Mouse (Mus musculus) G1E-ER4 (cell line): Measurements from ENCODE around the gene Art3. TPM values are rescaled to one million over a fixed set of nuclear protein-coding genes. Genes with fewer than 3 reads are reported as not detected.

Experiments
- GATA1 ChIP-seq: IDR thresholded peaks from one replicate; pipeline ENCODE4 v1.8.0; 2012; ENCODE audit warnings: low read length, inconsistent platforms
- polyA plus RNA-seq: library from polyadenylated mRNA; stranded (reverse); fragments of >175 nt; gene quantifications from 2 replicates; pipeline ENCODE4 v1.2.3, GENCODE M21; 2012

The Art3 gene
- polyA plus RNA-seq, 1 experiment = not detected

GRCm38 (mm10) chr5:92368392-92368791 lies 36.8 kb downstream of the Art3 start:
- no peak for TF ChIP-seq GATA1

- no peak for TF ChIP-seq GATA1
Observed at GRCm38 (mm10) chr5:92369151-92369994, 37.7 kb downstream of the Art3 start.

- TF ChIP-seq GATA1 = no peak
Observed at GRCm38 (mm10) chr5:92370392-92370791, 38.8 kb downstream of the Art3 start.

- no peak for TF ChIP-seq GATA1
Observed at GRCm38 (mm10) chr5:92370891-92371290, 39.3 kb downstream of the Art3 start.

- no peak for TF ChIP-seq GATA1
Observed at GRCm38 (mm10) chr5:92371361-92371976, 39.8 kb downstream of the Art3 start.

GRCm38 (mm10) chr5:92372605-92373004 lies 41.0 kb downstream of the Art3 start:
- TF ChIP-seq GATA1 = no peak

- no peak for TF ChIP-seq GATA1
Observed at GRCm38 (mm10) chr5:92374721-92375142, 43.1 kb downstream of the Art3 start.

GRCm38 (mm10) chr5:92375368-92375767 lies 43.7 kb downstream of the Art3 start:
- TF ChIP-seq GATA1 = no peak

- TF ChIP-seq GATA1 = no peak
Observed at GRCm38 (mm10) chr5:92376795-92377405, 45.3 kb downstream of the Art3 start.

GRCm38 (mm10) chr5:92381550-92382348 lies 50.1 kb downstream of the Art3 start:
- TF ChIP-seq GATA1 = no peak

GRCm38 (mm10) chr5:92382349-92382679 lies 50.7 kb downstream of the Art3 start:
- TF ChIP-seq GATA1 = no peak

- TF ChIP-seq GATA1 = no peak
Observed at GRCm38 (mm10) chr5:92383747-92384146, 52.1 kb downstream of the Art3 start.

GRCm38 (mm10) chr5:92384855-92385254 lies 53.2 kb downstream of the Art3 start:
- TF ChIP-seq GATA1 = no peak

GRCm38 (mm10) chr5:92386102-92386501 lies 54.5 kb downstream of the Art3 start:
- TF ChIP-seq GATA1 = no peak

- no peak for TF ChIP-seq GATA1
Observed at GRCm38 (mm10) chr5:92386643-92387042, 55.0 kb downstream of the Art3 start.

- TF ChIP-seq GATA1 = no peak
Observed at GRCm38 (mm10) chr5:92387433-92387832, 55.8 kb downstream of the Art3 start.
